Mouse (Mus musculus) intestine, embryonic 15.5 days (tissue): Measurements from ENCODE around the gene Acp1. TPM values are rescaled to one million over a fixed set of nuclear protein-coding genes. Genes with fewer than 3 reads are reported as not detected.

Experiments
- ATAC-seq: fragments of 200-750 bp; cut with Nextera tagmentation; 2 replicates; pipeline ENCODE4 v1.8.0; 2017; ENCODE audit warnings: moderate TSS enrichment, moderate library complexity
- H3K27ac ChIP-seq: fragments of 300-500 bp; sonication (generic); 2 replicates; pipeline ENCODE4 v1.5.1; 2015; ENCODE audit warnings: mild to moderate bottlenecking, inconsistent platforms
- H3K27me3 ChIP-seq: fragments of 300-500 bp; sonication (generic); replicated peaks from 2 replicates; pipeline ENCODE4 v1.6.1; 2015; ENCODE audit warnings: inconsistent platforms
- H3K36me3 ChIP-seq: fragments of 300-500 bp; sonication (generic); 2 replicates; pipeline ENCODE4 v1.6.1; 2015; ENCODE audit warnings: inconsistent platforms
- H3K4me1 ChIP-seq: fragments of 300-500 bp; sonication (generic); replicated peaks from 2 replicates; pipeline ENCODE4 v1.6.1; 2015; ENCODE audit warnings: inconsistent platforms
- H3K4me2 ChIP-seq: fragments of 300-500 bp; sonication (generic); replicated peaks from 2 replicates; pipeline ENCODE4 v1.6.1; 2015; ENCODE audit warnings: mild to moderate bottlenecking, inconsistent platforms
- H3K4me3 ChIP-seq: fragments of 300-500 bp; sonication (generic); replicated peaks from 2 replicates; pipeline ENCODE4 v1.5.1; 2015; ENCODE audit warnings: inconsistent platforms
- H3K9ac ChIP-seq: fragments of 300-500 bp; sonication (generic); 2 replicates; pipeline ENCODE4 v1.6.1; 2015; ENCODE audit warnings: inconsistent platforms
- H3K9me3 ChIP-seq: fragments of 300-500 bp; sonication (generic); 2 replicates; pipeline ENCODE4 v1.6.1; 2016; ENCODE audit warnings: inconsistent platforms
- WGBS: fragments of 180-500 bp; shearing (Covaris S2); methylation state at CpG from one replicate; pipeline ENCODE4 v1.1.7; 2015; 5-methylcytosine and 5-hydroxymethylcytosine counted together
- polyA plus RNA-seq: library from polyadenylated mRNA; unstranded; fragments of >200 nt; fragmentation: Nextera tagmentation; extraction: Ambion mirVana; gene quantifications from 2 replicates; pipeline ENCODE4 v1.2.1, GENCODE M21; 2015

Gene Acp1
- 178 and 179 TPM in 2 replicates for polyA plus RNA-seq

- peaks cover 7% of the 10 kb centered on the region; the same call in 1 of the 2 replicates for H3K4me1 ChIP-seq
- peak within 1 kb of the TSS; percentile 59 for H3K4me3 ChIP-seq
- no peaks in the 10 kb centered on the region for H3K36me3 ChIP-seq
- under 1% methylated on average over 52 of the region's 52 CpGs for WGBS
- H3K27me3 ChIP-seq = no peaks in the 10 kb centered on the region
- peak; percentile 98 for ATAC-seq
- no peaks in the 10 kb centered on the region for H3K9me3 ChIP-seq
- peak within 1 kb of the TSS; percentile 59; the same call in 1 of the 2 replicates for H3K27ac ChIP-seq
- H3K4me2 ChIP-seq = peak within 1 kb of the TSS; percentile 84
- peak within 1 kb of the TSS; percentile 67 for H3K9ac ChIP-seq
Measured at GRCm38 (mm10) chr12:30911261-30912047, at the start of gene Acp1, which contains the start of gene Sh3yl1. Gene Acp1 (minus strand): TSS chr12:30911589. Gene Sh3yl1 (plus strand): TSS chr12:30911668.

DNA sequence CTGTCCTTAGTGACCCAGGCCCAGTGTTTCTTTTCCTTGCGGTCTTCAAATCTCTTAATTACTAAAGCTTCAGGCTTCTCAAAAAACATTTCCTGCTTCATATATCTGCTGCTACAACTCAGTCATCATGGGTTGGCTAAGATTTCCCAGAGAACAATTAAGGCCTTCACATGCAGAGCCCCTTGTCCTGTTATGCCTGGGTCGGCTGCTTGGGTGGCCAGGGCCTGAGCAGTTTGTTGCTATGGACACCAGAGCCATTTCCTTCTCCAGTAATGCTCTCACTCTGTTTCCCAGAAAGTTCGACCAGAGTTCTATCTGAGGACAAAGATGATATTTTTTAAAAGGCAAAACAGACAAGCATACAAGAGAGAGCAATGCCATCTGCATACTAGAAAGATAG, 32.8 kb upstream of the Acp1 start:
- no peak overlapping the region for H3K9ac ChIP-seq
- no peak overlapping the region for H3K27ac ChIP-seq
- no peak overlapping the region for H3K4me3 ChIP-seq
- no peak for ATAC-seq
- no peaks in the 10 kb centered on the region for H3K36me3 ChIP-seq
- H3K4me1 ChIP-seq = 0 out of 2 replicates have a peak, but pooled peaks cover 2% of the 10 kb centered on the region
- no peak overlapping the region for H3K4me2 ChIP-seq
- 38% methylated on average over 3 of the region's 3 CpGs for WGBS
- no peaks in the 10 kb centered on the region for H3K9me3 ChIP-seq
- no peaks in the 10 kb centered on the region for H3K27me3 ChIP-seq

DNA sequence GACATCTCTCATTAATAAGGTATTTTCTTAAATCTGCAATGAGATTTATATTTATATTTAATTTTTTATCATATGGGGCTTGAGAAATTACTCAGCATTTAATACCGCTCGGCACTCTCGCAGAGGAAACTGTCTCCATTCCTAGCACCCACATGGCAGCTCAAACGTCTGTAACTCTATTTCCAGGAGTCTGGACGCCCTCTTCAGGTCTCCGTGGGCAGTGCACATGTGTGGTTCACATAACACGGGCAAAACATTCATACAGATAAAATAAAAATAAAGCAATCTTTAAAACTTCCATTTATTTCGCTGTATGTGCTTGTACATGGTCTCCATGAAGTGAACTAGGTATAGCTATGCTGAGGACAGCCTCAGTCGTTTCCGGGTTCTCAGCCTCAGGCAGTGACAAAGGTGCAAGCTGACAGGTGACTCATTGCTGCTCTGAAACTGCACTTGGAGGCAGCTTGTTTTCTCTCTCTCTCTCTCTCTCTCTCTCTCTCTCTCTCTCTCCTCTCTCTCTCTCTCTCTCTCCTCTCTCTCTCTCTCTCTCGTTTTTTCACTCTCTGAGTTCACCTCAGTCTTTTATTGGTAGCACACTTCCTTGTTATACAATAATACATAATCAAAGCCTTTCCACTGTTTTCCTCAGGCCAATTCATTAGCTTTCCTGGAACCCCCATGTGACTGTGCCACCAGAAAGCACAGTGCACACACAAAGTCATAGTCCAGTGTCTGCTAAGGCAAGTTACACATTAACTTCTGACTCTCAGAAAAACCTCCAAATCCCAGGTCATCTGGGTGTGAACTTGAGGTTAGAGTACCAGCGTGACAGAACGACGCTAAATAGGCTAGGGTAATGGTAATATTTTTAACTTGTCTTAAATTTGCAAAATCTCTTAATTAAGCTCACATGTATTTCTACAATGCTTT, 31.9 kb upstream of the Acp1 start:
- 69% methylated on average over 14 of the region's 14 CpGs for WGBS
- Histone ChIP-seq H3K4me2 (no peak overlapping the region), H3K27ac (peak overlapping the region; percentile 74), H3K27me3 (no peaks in the 10 kb centered on the region), H3K4me3 (no peak overlapping the region), H3K4me1 (0 out of 2 replicates have a peak, but pooled peaks cover 2% of the 10 kb centered on the region), H3K9ac (no peak overlapping the region), H3K36me3 (no peaks in the 10 kb centered on the region), H3K9me3 (no peaks in the 10 kb centered on the region)
- peak; percentile 99 for ATAC-seq

DNA sequence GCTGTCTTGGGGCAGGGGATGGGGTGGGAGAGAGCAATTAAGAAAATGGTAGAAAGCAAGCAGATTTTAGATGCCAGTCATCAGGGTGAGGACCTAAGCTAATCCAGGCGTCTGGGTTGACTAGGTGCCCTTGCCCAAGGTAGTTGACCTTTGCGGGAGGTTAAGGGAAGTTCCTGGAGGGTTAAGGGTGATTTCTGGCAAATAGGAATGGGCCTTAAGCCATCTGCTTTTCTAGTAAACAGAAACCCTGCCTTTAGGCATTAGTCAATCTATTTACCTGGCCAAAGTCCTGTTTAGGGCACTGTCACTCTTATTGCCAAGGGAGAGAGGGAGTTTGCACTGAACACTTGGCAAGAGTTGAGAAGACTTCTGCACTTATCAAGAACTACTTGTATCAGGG, 25.5 kb upstream of the Acp1 start:
- 74% methylated on average over 2 of the region's 2 CpGs for WGBS
- Histone ChIP-seq H3K4me1 (no peaks in the 10 kb centered on the region), H3K4me3 (no peak overlapping the region), H3K9me3 (no peaks in the 10 kb centered on the region), H3K36me3 (no peaks in the 10 kb centered on the region), H3K9ac (no peak overlapping the region), H3K4me2 (no peak overlapping the region), H3K27ac (no peak overlapping the region), H3K27me3 (no peaks in the 10 kb centered on the region)
- ATAC-seq = no peak

- Histone ChIP-seq H3K4me3 (no peak overlapping the region), H3K36me3 (no peaks in the 10 kb centered on the region), H3K27ac (no peak overlapping the region), H3K4me2 (no peak overlapping the region), H3K4me1 (no peaks in the 10 kb centered on the region), H3K27me3 (no peaks in the 10 kb centered on the region), H3K9ac (no peak overlapping the region), H3K9me3 (no peaks in the 10 kb centered on the region)
- WGBS = 78% methylated on average over 2 of the region's 2 CpGs
- ATAC-seq = peak; percentile 98
Measured at GRCm38 (mm10) chr12:30933299-30933698, 21.9 kb upstream of the Acp1 start.

- WGBS = 83% methylated on average over 6 of the region's 6 CpGs
- H3K27ac ChIP-seq = no peak overlapping the region
- H3K9ac ChIP-seq = no peak overlapping the region
- H3K4me2 ChIP-seq = no peak overlapping the region
- no peak for ATAC-seq
- H3K27me3 ChIP-seq = no peaks in the 10 kb centered on the region
- no peaks in the 10 kb centered on the region for H3K4me1 ChIP-seq
- H3K36me3 ChIP-seq = no peaks in the 10 kb centered on the region
- no peak overlapping the region for H3K4me3 ChIP-seq
- no peaks in the 10 kb centered on the region for H3K9me3 ChIP-seq
Measured at GRCm38 (mm10) chr12:30928182-30928581, 16.8 kb upstream of the Acp1 start.

GRCm38 (mm10) chr12:30922401-30922800, 11.0 kb upstream of the Acp1 start:
- no peak for ATAC-seq
- no peaks in the 10 kb centered on the region for H3K27me3 ChIP-seq
- 78% methylated on average over 3 of the region's 3 CpGs for WGBS
- H3K9ac ChIP-seq = no peak overlapping the region
- no peak overlapping the region for H3K4me3 ChIP-seq
- H3K36me3 ChIP-seq = no peaks in the 10 kb centered on the region
- H3K9me3 ChIP-seq = no peaks in the 10 kb centered on the region
- no peak overlapping the region for H3K4me2 ChIP-seq
- no peaks in the 10 kb centered on the region for H3K4me1 ChIP-seq
- no peak overlapping the region for H3K27ac ChIP-seq

DNA sequence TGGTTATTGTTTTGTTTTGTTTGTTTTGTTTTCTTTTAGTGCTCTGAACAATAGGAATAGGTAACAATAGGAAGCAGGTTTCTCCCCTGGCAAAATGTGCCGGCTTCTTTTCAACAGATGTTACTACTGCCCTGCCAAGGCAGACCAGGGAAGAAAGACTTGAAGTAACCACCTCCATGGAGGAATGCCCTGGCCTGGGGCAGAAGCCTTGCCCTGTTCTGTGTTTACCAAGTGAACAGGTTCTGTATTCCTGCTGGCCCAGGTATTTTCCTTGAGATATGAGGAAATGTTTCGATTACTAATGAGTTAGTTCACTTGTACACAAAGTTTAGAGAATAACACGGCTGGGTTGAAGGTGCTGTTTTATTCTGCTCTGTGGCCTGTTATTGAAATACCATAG, 1.5 kb upstream of the Acp1 start:
- H3K4me1 ChIP-seq = peaks cover 7% of the 10 kb centered on the region; the same call in 1 of the 2 replicates
- H3K9ac ChIP-seq = no peak overlapping the region
- peak overlapping the region; percentile 84 for H3K4me2 ChIP-seq
- H3K4me3 ChIP-seq = peak overlapping the region; percentile 59
- no peaks in the 10 kb centered on the region for H3K27me3 ChIP-seq
- 53% methylated on average over 3 of the region's 3 CpGs for WGBS
- no peak for ATAC-seq
- H3K36me3 ChIP-seq = no peaks in the 10 kb centered on the region
- H3K27ac ChIP-seq = no peak overlapping the region
- no peaks in the 10 kb centered on the region for H3K9me3 ChIP-seq

DNA sequence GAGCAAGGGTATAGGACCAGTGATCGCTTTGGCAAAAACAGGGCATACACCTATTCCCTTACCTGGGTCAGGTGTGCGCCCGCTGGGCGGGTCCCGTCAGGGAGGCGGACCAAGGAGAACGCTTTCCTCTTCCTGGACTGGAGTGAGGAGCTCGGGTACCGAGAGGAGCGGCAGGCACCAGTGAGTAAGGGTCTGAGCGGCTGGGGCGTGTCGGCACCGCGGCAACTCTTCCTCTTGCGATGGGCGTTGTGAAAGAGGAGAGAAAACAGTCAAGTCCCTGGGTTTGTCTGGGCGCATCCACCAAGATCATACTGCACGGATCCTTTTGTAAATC, 626 bp upstream of the Acp1 start:
- H3K27me3 ChIP-seq = no peaks in the 10 kb centered on the region
- H3K9me3 ChIP-seq = no peaks in the 10 kb centered on the region
- H3K36me3 ChIP-seq = no peaks in the 10 kb centered on the region
- H3K9ac ChIP-seq = peak overlapping the region; percentile 61
- peaks cover 7% of the 10 kb centered on the region; the same call in 1 of the 2 replicates for H3K4me1 ChIP-seq
- 0% methylated on average over 18 of the region's 19 CpGs for WGBS
- peak overlapping the region; percentile 84 for H3K4me2 ChIP-seq
- peak overlapping the region; percentile 59 for H3K4me3 ChIP-seq
- H3K27ac ChIP-seq = peak overlapping the region; percentile 59; the same call in 1 of the 2 replicates
- peak; percentile 93 for ATAC-seq

DNA sequence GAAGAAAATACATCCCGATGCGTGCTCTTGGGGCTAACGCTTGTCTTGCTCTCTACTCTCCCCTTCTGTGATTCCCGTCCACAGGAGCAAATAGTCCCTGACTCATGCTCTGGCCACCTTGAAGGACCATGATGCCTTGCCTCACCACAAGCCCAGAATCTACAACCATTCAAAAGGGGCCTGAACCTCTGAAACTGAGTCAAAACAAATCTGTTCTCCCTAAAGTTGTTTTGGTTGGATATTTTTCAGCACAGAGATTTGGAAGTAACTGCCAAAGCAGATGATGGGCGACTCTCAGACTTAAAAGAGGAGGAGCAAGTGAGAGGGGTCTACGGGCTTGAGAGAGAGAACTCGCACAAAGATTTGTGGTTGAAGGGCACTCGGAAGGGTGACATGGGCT, 529 bp downstream of the Acp1 start:
- no peaks in the 10 kb centered on the region for H3K36me3 ChIP-seq
- H3K9me3 ChIP-seq = no peaks in the 10 kb centered on the region
- no peak for ATAC-seq
- 12% methylated on average over 8 of the region's 8 CpGs for WGBS
- H3K9ac ChIP-seq = peak overlapping the region; percentile 67
- H3K4me2 ChIP-seq = peak overlapping the region; percentile 77
- peaks cover 7% of the 10 kb centered on the region; the same call in 1 of the 2 replicates for H3K4me1 ChIP-seq
- H3K4me3 ChIP-seq = peak overlapping the region; percentile 59
- H3K27ac ChIP-seq = no peak overlapping the region
- no peaks in the 10 kb centered on the region for H3K27me3 ChIP-seq

GRCm38 (mm10) chr12:30909881-30910280, 1.5 kb downstream of the Acp1 start:
- Histone ChIP-seq H3K9ac (no peak overlapping the region), H3K27me3 (no peaks in the 10 kb centered on the region), H3K27ac (no peak overlapping the region), H3K9me3 (no peaks in the 10 kb centered on the region), H3K4me3 (no peak overlapping the region), H3K4me2 (peak overlapping the region; percentile 77), H3K36me3 (no peaks in the 10 kb centered on the region; the same call in 1 of the 2 replicates), H3K4me1 (peaks cover 7% of the 10 kb centered on the region; the same call in 1 of the 2 replicates)
- no peak for ATAC-seq
- WGBS = 74% methylated on average over 2 of the region's 2 CpGs

- Histone ChIP-seq H3K9me3 (no peaks in the 10 kb centered on the region), H3K36me3 (peaks cover 2% of the 10 kb centered on the region; the same call in 1 of the 2 replicates), H3K9ac (no peak overlapping the region), H3K27me3 (no peaks in the 10 kb centered on the region), H3K4me2 (no peak overlapping the region), H3K4me3 (no peak overlapping the region), H3K4me1 (peaks cover 7% of the 10 kb centered on the region; the same call in 1 of the 2 replicates), H3K27ac (no peak overlapping the region)
- ATAC-seq = no peak
- 97% methylated on average over 1 of the region's 1 CpGs for WGBS
Measured at GRCm38 (mm10) chr12:30908658-30909057, 2.7 kb downstream of the Acp1 start.
